Mouse (Mus musculus) spleen, embryonic (tissue): ENCODE measurements around the gene Atg101.

Experiments used
- CTCF ChIA-PET: fragments of 350-600 bp; sonication (Branson Sonifier 250); formaldehyde crosslinking; loops from one replicate; lab custom pipeline; 2022; lab: Charles Lee

The Atg101 gene

DNA sequence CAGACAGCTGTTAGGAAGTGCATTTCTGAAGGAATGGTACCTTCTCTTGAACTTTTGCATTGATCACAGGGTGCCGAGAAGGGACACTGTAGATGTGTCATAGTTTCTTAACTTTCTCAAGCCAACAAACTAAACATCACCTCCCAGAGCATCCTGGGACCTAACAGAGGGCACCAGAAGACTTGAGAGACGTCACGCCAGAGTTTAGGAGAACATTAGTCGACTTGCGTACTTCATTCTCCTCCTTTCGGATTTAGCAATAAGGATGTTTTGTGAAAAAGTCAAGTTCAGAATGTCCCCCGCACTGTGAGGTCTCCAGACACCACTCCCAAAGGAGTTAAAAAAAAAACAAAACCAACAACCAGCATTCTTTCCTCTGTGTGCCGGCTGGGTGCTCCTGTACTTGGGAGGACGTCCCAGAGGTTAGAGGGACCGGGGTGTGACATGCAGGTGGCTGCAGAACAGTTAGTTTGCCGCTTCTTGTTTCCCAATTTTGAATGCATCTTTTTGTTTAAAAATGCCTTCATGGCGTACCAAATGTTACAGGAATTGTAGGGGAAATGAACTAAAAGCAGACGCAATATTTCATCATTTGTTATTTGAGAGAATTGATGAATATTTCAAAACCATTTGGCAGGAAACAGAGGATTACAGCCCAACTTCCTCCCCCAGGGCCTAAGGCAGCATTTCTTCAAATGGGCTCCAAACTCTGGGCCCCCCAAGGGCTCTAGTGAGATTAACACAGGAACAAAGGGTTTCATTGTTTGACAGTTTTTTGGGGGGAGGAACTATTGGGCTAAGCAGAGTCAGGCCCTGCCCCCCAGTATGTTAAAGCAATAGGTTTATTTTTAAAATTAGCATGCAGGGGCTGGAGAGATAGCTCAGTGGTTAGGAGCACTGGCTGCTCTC lies 24.6 kb downstream of the Atg101 start:
- CTCF ChIA-PET = no interaction called here

DNA sequence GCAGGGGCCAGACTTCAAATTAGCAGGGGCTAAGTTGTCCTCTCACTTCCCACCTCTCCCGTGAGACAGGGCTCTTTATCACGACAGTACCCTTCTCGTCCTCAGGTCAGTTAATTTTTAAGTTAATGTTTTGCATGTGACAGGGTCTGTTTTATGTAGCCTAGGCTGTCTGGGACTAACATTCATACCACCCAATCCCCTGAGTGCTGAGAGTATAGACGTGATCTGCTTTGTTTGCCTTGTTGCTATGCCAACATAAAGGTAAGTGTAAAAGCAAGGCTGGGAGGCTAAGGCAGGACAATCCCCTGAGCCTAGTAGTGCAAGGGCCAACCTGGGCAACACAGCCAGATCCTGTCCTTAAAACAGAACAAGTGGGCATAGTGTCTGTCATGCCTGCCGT lies 25.4 kb downstream of the Atg101 start:
- CTCF ChIA-PET = no interaction called here

DNA sequence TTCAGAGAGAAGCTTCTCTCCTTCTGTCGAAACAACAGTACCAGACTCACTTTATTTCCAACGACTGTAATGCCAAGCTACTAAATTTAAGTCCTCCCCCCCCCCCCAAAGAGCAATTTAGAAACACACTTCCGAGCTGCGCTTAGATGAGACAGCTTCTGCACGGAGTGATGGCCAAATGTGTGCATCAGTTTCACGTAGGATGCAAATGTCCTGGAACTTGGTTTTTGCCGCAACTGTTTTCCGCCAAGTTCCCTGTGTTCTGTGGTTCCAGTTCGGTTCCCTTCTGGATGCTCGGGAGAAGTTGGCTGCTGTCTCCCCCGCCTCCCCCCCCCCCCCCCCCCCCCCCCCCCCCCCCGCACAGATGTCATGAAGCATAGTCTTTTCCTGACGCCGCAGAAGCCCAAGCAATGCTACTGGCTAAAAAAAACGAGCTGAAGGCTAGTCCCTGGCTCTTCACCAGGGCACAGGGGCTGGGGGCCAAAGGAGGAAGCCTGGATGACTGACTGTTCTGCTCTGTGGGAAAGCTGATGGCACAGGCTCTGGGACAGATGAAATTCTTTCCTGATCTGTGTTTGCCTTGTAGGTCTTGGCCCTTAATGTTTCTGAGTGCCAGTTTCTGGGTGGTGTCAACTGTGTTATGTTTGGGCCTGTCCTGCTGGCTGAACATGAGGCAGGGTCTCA lies 27.2 kb downstream of the Atg101 start:
- CTCF ChIA-PET = interaction anchor here (0.6 to 0.7 kb wide), 2 partner anchors 55 to 781 kb away, joined by 3 to 8 read pairs; no protein-coding TSS in a partner anchor

GRCm38 (mm10) chr15:101312006-101312405 lies 27.9 kb downstream of the Atg101 start:
- CTCF ChIA-PET = no interaction called here

DNA sequence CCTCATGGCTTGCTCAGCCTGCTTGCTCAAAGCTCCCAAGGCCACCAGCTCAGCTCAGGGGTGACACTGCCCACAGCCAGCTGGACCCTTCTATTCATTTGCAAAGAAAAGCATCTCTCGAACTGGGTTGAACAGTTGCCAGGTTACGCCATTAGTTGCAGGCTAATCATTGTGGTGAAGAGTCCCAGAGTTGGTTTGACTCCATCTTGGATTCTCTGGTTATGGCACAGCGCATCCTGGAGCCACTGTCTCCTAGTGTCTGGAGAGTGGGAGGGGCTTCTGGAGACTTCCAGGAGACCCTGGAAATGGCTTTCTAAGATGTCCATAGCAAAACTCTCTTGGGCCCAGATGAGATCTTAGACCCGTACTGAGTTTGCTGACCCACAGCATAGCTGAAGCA lies 31.3 kb downstream of the Atg101 start:
- CTCF ChIA-PET = interaction anchor here (0.7 kb wide), 1 partner anchor 69 kb away, joined by 15 read pairs; no protein-coding TSS in a partner anchor

DNA sequence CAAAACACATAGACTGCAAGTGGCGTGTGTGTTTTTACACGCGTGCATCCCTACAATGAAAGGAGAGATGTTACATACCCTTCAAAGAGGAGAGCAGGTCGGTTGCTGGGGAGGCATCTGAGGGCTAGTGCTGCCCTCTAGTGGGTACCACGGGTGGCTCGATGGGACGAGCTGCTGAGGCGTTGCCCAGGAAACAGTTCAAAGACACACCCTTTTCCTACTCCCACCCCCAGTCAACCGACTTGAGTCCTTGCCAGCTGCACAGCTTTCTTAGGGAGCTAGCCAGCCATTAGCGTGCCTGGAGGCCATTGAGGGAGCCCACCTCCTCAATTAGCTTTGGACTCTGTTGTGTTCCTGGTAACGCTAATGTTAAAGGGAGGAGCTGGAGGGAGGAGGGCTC lies 31.8 kb downstream of the Atg101 start:
- CTCF ChIA-PET = interaction anchor here (0.7 to 1.0 kb wide), 3 partner anchors 69 to 143 kb away, joined by 3 to 15 read pairs (median 3); no protein-coding TSS in a partner anchor

- CTCF ChIA-PET = interaction anchor here (0.7 to 1.1 kb wide), 4 partner anchors 19 to 143 kb away, joined by 3 to 15 read pairs (median 4); no protein-coding TSS in a partner anchor
These were observed 32.3 kb downstream of the Atg101 start for GRCm38 (mm10) chr15:101316279-101316912.

DNA sequence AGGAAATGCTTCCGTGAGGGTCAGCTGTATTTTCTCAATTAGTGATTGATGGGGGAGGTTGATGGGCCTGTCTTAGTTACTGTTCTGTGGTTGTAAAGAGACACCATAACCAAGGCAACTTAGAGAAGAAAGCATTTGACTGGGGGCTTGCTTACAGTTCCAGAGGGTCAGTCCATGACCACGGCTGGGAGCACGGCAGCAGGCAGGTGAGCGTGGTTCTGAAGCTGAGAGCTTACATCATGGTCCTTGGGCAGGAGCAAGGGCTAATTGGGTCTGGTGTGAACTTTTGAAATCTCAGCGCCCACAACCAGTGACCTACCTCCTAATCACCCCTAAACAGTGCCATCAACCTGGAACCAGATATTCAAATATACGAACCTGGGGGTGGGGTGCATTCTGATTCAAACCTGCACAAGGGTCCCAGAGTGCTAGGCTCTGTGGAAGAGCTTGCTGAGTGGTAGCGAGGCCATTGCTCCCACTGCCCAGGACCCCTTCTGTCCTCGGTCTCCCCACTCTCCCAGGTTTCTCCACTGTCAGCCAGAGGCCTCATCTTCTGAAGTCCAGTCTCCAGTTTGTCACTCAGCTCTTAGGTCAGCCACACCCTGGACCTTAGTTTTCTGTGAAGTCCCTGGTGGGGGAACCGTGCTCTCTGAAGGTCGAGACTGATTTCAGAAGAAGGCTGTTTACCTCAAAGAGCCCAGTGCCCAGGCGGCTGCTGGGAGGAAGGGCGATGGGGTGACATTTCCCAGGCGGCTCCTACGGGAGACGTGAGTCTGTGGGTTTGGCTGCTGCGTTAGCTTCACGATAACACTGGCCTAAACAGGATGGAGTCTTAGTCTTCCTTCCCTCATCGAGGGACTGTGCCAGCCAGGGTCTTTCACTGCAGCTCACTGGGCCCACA lies 33.1 kb downstream of the Atg101 start:
- CTCF ChIA-PET = interaction anchor here (1.0 to 1.1 kb wide), 2 partner anchors 20 to 144 kb away, joined by 3 to 5 read pairs; no protein-coding TSS in a partner anchor

- CTCF ChIA-PET = no interaction called here
These were observed 33.9 kb downstream of the Atg101 start for GRCm38 (mm10) chr15:101317814-101318500.

- CTCF ChIA-PET = no interaction called here
These were observed 35.1 kb downstream of the Atg101 start for GRCm38 (mm10) chr15:101318889-101319765.

- CTCF ChIA-PET = no interaction called here
These were observed 36.0 kb downstream of the Atg101 start for GRCm38 (mm10) chr15:101320010-101320617.

- CTCF ChIA-PET = no interaction called here
These were observed 36.6 kb downstream of the Atg101 start for GRCm38 (mm10) chr15:101320618-101321041.

- CTCF ChIA-PET = no interaction called here
These were observed 37.1 kb downstream of the Atg101 start for GRCm38 (mm10) chr15:101321126-101321525.

DNA sequence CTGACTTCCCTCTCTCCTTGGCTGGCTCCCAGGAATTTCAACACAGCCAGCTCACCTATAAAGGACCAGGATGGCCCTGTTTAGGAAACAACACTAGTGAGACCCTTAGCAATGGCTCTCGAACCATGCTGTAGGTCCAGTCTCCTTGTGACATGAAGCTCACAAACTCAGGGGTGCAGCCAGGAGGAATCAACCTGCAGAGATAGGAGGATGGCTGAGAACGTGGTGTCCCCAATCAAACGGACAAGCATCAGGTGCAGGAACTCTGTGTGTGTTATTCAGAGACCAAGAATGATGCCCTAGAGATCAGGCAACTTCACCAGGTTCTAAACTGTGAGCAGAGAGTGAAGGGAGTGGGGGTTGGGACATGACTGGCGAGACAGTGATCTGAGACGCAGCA lies 38.0 kb downstream of the Atg101 start:
- CTCF ChIA-PET = no interaction called here

DNA sequence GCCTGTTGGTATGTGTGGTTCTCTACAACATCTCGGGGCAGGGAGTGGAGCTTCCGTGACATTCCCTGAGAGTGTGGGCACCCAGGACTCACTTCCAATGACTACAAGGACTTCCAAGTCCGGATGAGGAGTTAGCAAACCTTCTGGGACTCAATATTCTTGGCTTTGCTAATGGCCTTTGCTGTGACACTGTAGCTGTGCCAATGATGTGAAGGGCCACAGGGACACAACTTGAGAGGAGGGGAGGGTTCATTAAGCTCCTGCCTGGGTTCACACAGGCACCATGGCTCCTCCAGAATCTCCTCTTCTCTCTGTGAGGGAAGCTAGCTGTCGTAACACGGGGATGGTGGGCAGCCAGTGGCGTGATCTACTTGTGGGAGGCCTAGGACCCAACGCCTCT lies 38.6 kb downstream of the Atg101 start:
- CTCF ChIA-PET = no interaction called here

- CTCF ChIA-PET = no interaction called here
These were observed 39.4 kb downstream of the Atg101 start for GRCm38 (mm10) chr15:101323511-101323910.

DNA sequence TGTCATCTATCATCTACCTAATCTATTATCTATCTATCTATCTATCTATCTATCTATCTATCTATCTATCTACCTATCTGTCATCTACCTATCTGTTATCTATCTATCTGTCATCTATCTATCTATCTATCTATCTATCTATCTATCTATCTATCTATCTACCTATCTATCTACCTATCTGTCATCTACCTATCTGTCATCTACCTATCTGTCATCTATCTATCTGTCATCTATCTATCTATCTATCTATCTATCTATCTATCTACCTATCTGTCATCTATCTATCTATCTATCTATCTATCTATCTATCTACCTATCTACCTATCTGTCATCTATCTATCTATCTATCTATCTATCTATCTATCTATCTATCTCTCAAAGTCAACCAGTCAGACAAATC lies 40.3 kb downstream of the Atg101 start:
- CTCF ChIA-PET = interaction anchor here (0.7 kb wide), 1 partner anchor 24 kb away, joined by 5 read pairs; no protein-coding TSS in a partner anchor

DNA sequence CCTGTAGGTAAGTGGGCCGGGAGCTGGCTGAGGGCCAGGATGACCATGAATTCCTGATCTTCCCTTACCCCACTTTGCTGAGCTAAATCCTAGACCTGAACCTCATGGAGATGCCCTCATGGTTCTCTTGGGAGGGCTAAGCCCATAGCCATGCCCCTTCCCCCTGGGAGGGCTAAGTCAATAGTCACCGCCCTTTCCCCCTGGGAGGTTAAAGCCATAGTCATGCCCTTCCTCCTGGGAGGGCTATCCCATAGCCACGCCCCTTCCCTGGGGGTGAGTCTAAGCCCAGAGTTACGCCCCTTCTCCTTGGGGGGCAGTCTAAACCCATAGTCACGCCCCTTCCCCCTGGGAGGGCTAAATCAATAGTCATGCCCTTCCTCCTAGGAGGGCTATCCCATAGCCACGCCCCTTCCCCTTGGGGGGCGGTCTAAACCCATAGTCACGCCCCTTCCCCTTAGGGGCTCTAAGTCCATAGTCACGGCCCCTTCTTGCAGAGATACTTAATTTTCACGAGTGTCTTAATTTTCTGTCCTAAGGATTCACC lies 42.0 kb downstream of the Atg101 start:
- CTCF ChIA-PET = interaction anchor here (0.9 kb wide), 1 partner anchor 72 kb away, joined by 12 read pairs; the partner anchor contains the start of gene Nr4a1
